Mouse (Mus musculus) forebrain, embryonic 11.5 days (tissue): ENCODE measurements around the gene Trove2. TPM values are rescaled to one million over a fixed set of nuclear protein-coding genes. Genes with fewer than 3 reads are reported as not detected.

Experiments
- ATAC-seq: fragments of 200-750 bp; cut with Nextera tagmentation; replicated peaks from 2 replicates; pipeline ENCODE4 v1.8.0; 2017; ENCODE audit warnings: moderate TSS enrichment; ENCODE audit not compliant: low FRiP score
- DNase-seq: peaks from one replicate; pipeline ENCODE4 v3.0.0-alpha.2; 2017; ENCODE audit warnings: low spot score
- H3K27ac ChIP-seq: fragments of 300-500 bp; sonication (generic); 2 replicates; pipeline ENCODE4 v1.5.1; 2014; ENCODE audit warnings: low read depth, low read length
- H3K27me3 ChIP-seq: fragments of 300-500 bp; sonication (generic); 2 replicates; pipeline ENCODE4 v1.6.1; 2014; ENCODE audit warnings: mild to moderate bottlenecking, low read length, mixed read lengths; ENCODE audit not compliant: control insufficient read depth, insufficient read depth
- H3K36me3 ChIP-seq: fragments of 300-500 bp; sonication (generic); 2 replicates; pipeline ENCODE4 v1.6.1; 2014; ENCODE audit warnings: mild to moderate bottlenecking, low read length, moderate library complexity, mixed read lengths; ENCODE audit not compliant: control insufficient read depth, insufficient read depth
- H3K4me1 ChIP-seq: fragments of 300-500 bp; sonication (generic); replicated peaks from 2 replicates; pipeline ENCODE4 v1.6.1; 2014; ENCODE audit warnings: low read length, mixed read lengths; ENCODE audit not compliant: control insufficient read depth, insufficient read depth
- H3K4me2 ChIP-seq: fragments of 300-500 bp; sonication (generic); 2 replicates; pipeline ENCODE4 v1.6.1; 2014; ENCODE audit warnings: low read depth, mild to moderate bottlenecking, low read length, moderate library complexity, mixed read lengths; ENCODE audit not compliant: severe bottlenecking
- H3K4me3 ChIP-seq: fragments of 300-500 bp; sonication (generic); 2 replicates; pipeline ENCODE4 v1.5.1; 2014; ENCODE audit warnings: low read depth, low read length
- H3K9ac ChIP-seq: fragments of 300-500 bp; sonication (generic); 2 replicates; pipeline ENCODE4 v1.6.1; 2014; ENCODE audit warnings: low read length
- H3K9me3 ChIP-seq: fragments of 300-500 bp; sonication (generic); 2 replicates; pipeline ENCODE4 v1.6.1; 2016; ENCODE audit warnings: low read length, mixed read lengths; ENCODE audit not compliant: control insufficient read depth
- WGBS: fragments of 180-500 bp; shearing (Covaris S2); extraction: QIAGEN DNeasy Blood & Tissue Kit; methylation state at CpG from one replicate; pipeline ENCODE4 v1.1.7; 2014; 5-methylcytosine and 5-hydroxymethylcytosine counted together
- polyA plus RNA-seq: library from polyadenylated mRNA; unstranded; fragments of >200 nt; fragmentation: Nextera tagmentation; extraction: Ambion mirVana; gene quantifications from 2 replicates; pipeline ENCODE4 v1.2.1, GENCODE M21; 2014

Gene Trove2
- polyA plus RNA-seq, 1 experiment from 2014 or later, result 50.1 TPM

DNA sequence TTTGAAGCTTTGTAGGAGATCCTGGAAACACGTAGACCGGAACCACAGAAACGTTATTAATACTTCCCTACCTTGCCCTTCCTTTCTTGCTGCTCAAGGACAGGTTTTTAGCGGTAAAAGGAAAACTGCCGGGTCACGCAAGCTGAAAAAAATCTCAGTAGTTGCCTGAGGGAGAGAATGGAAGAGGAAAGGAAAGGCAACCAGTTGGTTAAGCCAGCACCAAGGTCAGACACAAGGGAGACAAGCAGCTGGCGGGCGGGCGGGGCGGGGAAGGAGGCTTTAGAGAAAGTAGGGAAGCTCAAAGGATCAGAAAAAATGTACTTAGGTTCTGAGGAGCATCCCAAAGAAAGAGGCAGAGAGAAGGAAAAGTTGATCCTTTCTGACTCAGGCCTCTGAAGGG lies 31.0 kb downstream of the Trove2 start:
- Histone ChIP-seq H3K4me1 (peaks cover 9% of the 10 kb centered on the region), H3K4me3 (no peak overlapping the region), H3K36me3 (peaks cover 3% of the 10 kb centered on the region; the same call in 1 of the 2 replicates), H3K9me3 (no peaks in the 10 kb centered on the region), H3K9ac (no peak overlapping the region), H3K4me2 (no peak overlapping the region), H3K27ac (no peak overlapping the region), H3K27me3 (no peaks in the 10 kb centered on the region)
- DNase-seq (no peak), ATAC-seq (no peak)
- WGBS, result 89% methylated on average over 10 of the region's 10 CpGs

GRCm38 (mm10) chr1:143742186-143742585 lies 34.7 kb downstream of the Trove2 start:
- Histone ChIP-seq H3K27me3 (no peaks in the 10 kb centered on the region), H3K9me3 (no peaks in the 10 kb centered on the region), H3K9ac (0 out of 2 replicates have a peak overlapping the region, but pooled peaks have one; percentile 7), H3K4me2 (peak overlapping the region; percentile 13; the same call in 1 of the 2 replicates), H3K36me3 (peaks cover 3% of the 10 kb centered on the region; the same call in 1 of the 2 replicates), H3K4me1 (peaks cover 14% of the 10 kb centered on the region), H3K4me3 (no peak overlapping the region), H3K27ac (peak overlapping the region; percentile 65)
- ATAC-seq (peak; percentile 59), DNase-seq (no peak)
- 21% methylated on average over 6 of the region's 6 CpGs for WGBS

DNA sequence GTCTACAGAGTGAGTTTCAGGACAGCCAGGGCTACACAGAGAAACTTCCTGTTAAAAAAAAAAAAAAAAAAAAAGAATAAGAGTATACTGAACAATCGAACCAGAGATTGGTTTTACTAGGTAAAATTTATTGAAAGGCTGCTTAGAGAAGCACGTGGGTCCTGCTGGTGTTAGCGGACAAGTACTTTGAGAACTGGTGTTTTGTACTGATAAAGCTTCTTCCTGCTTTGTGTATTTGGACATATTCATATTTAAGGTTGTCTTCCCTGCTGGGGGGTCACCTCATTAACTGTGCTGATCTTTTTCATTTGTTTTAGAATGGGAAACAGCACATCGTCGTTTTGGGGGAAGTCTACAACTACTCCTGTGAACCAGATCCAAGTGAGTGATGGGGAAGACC lies 35.5 kb downstream of the Trove2 start:
- no peaks in the 10 kb centered on the region for H3K27me3 ChIP-seq
- H3K4me1 ChIP-seq, result peaks cover 14% of the 10 kb centered on the region
- 77% methylated on average over 5 of the region's 5 CpGs for WGBS
- DNase-seq, result no peak
- no peak overlapping the region for H3K27ac ChIP-seq
- H3K9ac ChIP-seq, result no peak overlapping the region
- H3K36me3 ChIP-seq, result peaks cover 3% of the 10 kb centered on the region; the same call in 1 of the 2 replicates
- no peak for ATAC-seq
- no peak overlapping the region for H3K4me3 ChIP-seq
- no peaks in the 10 kb centered on the region for H3K9me3 ChIP-seq
- H3K4me2 ChIP-seq, result no peak overlapping the region

- Histone ChIP-seq H3K27me3 (no peaks in the 10 kb centered on the region), H3K27ac (no peak overlapping the region), H3K4me1 (peaks cover 14% of the 10 kb centered on the region), H3K9ac (no peak overlapping the region), H3K9me3 (no peaks in the 10 kb centered on the region), H3K4me2 (no peak overlapping the region; the same call in 1 of the 2 replicates), H3K36me3 (peaks cover 3% of the 10 kb centered on the region; the same call in 1 of the 2 replicates), H3K4me3 (no peak overlapping the region)
- DNase-seq (no peak), ATAC-seq (no peak)
- WGBS, result 91% methylated on average over 10 of the region's 10 CpGs
Observed at GRCm38 (mm10) chr1:143740581-143740980, 36.3 kb downstream of the Trove2 start.

DNA sequence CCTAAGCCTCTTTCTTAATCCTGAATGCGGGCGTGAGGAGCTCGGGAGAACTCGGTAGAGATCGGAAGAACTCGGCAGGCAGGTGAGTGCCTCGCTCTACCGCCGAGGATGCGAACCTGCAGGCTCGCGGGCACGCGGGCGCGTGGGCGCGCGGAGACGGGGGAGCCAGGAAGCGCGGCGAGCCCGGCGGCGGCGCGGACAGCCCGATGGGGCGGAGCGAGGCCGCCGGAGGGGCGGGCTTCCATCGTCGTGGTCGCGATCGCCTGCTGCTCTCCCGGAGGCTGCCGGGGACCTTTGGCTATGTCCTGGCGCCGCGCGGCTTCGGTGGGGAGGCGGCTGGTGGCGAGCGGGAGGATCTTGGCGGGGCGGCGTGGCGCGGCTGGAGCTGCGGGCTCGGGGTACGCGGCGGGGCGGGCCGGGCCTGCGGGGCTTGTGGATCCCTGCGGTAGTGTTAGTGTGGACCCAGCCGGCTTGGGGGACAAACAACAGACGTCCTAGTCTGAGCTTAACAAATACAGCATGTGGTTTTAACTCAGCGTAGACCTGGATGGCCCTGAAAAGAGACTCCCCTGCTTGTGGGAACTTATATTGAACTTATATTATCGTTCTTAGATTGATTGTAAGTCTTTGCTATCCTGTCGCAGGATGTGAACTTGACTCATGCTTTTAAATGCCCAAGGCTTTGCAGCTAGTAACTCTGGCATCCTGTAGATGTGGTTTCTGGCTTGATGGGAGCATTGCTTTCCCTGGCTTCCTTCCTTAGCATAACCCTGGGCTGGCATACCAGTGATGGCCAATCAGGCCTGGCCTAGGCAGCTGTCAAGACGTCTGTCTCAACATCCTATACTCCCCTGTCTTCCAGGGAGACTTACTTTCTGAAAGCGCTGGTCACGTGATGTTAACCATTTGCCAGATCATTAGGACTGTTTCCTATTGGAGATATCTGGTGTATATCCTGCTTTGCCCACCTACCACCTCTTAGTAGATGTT lies 37.2 kb downstream of the Trove2 start:
- Histone ChIP-seq H3K27me3 (no peaks in the 10 kb centered on the region), H3K9ac (peak overlapping the region; percentile 87), H3K4me1 (peaks cover 14% of the 10 kb centered on the region), H3K4me3 (peak overlapping the region; percentile 70), H3K36me3 (peaks cover 3% of the 10 kb centered on the region; the same call in 1 of the 2 replicates), H3K9me3 (no peaks in the 10 kb centered on the region), H3K4me2 (peak overlapping the region; percentile 74), H3K27ac (peak overlapping the region; percentile 77)
- peak; percentile 90 for DNase-seq
- under 1% methylated on average over 71 of the region's 71 CpGs for WGBS
- peak; percentile 86 for ATAC-seq

- no peak for ATAC-seq
- H3K4me2 ChIP-seq, result peak overlapping the region; percentile 74
- H3K4me3 ChIP-seq, result peak overlapping the region; percentile 70
- no peak overlapping the region for H3K27ac ChIP-seq
- peaks cover 14% of the 10 kb centered on the region for H3K4me1 ChIP-seq
- H3K27me3 ChIP-seq, result no peaks in the 10 kb centered on the region
- DNase-seq, result no peak
- WGBS, result 34% methylated on average over 11 of the region's 11 CpGs
- peaks cover 3% of the 10 kb centered on the region; the same call in 1 of the 2 replicates for H3K36me3 ChIP-seq
- no peaks in the 10 kb centered on the region for H3K9me3 ChIP-seq
- peak overlapping the region; percentile 87 for H3K9ac ChIP-seq
Observed at GRCm38 (mm10) chr1:143738811-143739210, 38.1 kb downstream of the Trove2 start.

GRCm38 (mm10) chr1:143733914-143734410 lies 42.9 kb downstream of the Trove2 start:
- no peak overlapping the region for H3K27ac ChIP-seq
- H3K4me2 ChIP-seq, result no peak overlapping the region
- DNase-seq (no peak), ATAC-seq (no peak)
- no peaks in the 10 kb centered on the region for H3K36me3 ChIP-seq
- H3K4me3 ChIP-seq, result no peak overlapping the region
- H3K9ac ChIP-seq, result no peak overlapping the region
- H3K9me3 ChIP-seq, result no peaks in the 10 kb centered on the region
- WGBS, result 79% methylated on average over 5 of the region's 5 CpGs
- no peaks in the 10 kb centered on the region for H3K27me3 ChIP-seq
- peaks cover 2% of the 10 kb centered on the region; the same call in 1 of the 2 replicates for H3K4me1 ChIP-seq

GRCm38 (mm10) chr1:143731691-143732090 lies 45.2 kb downstream of the Trove2 start:
- no peak for DNase-seq
- WGBS, result 44% methylated on average over 4 of the region's 4 CpGs
- H3K4me3 ChIP-seq, result no peak overlapping the region
- H3K27me3 ChIP-seq, result no peaks in the 10 kb centered on the region
- no peak overlapping the region for H3K4me2 ChIP-seq
- no peaks in the 10 kb centered on the region for H3K4me1 ChIP-seq
- no peak overlapping the region for H3K27ac ChIP-seq
- no peak for ATAC-seq
- no peaks in the 10 kb centered on the region for H3K36me3 ChIP-seq
- H3K9ac ChIP-seq, result no peak overlapping the region
- H3K9me3 ChIP-seq, result no peaks in the 10 kb centered on the region
